Mouse (Mus musculus): ENCODE results near the gene Ipp. TPM values are rescaled to one million over a fixed set of nuclear protein-coding genes. Genes with fewer than 3 reads are reported as not detected.

The Ipp gene
- polyA plus RNA-seq (2015; fragmentation: Nextera tagmentation; extraction: Ambion mirVana), result 22.5 and 23.4 TPM in 2 replicates

GRCm38 (mm10) chr4:116507425-116508218, at the start of gene Ipp:
Gene Ipp (plus strand): TSS chr4:116507549.
- DNase-seq (ENCODE audit: low spot score), result peak; percentile 97

DNA sequence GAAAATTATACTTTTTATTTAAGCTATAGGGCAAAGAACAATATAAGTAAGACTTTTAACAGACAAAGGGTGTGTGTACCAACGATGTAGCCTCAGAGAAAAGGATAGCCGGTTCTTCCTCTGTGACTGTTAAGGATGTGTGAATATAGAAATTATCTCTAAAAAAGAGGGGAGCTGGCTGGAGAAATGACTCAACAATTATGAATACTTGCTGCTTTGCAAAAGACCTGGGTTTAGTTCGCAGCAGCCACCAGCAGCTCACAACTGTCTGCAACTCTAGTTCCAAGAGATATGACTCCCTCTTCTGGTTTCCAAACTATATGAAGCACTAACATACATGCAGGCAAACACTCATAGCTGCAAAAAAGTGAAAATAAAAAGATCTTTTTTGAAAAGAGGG, 45.4 kb upstream of the Ipp start:
- DNase-seq (ENCODE audit: low spot score), result no peak

DNA sequence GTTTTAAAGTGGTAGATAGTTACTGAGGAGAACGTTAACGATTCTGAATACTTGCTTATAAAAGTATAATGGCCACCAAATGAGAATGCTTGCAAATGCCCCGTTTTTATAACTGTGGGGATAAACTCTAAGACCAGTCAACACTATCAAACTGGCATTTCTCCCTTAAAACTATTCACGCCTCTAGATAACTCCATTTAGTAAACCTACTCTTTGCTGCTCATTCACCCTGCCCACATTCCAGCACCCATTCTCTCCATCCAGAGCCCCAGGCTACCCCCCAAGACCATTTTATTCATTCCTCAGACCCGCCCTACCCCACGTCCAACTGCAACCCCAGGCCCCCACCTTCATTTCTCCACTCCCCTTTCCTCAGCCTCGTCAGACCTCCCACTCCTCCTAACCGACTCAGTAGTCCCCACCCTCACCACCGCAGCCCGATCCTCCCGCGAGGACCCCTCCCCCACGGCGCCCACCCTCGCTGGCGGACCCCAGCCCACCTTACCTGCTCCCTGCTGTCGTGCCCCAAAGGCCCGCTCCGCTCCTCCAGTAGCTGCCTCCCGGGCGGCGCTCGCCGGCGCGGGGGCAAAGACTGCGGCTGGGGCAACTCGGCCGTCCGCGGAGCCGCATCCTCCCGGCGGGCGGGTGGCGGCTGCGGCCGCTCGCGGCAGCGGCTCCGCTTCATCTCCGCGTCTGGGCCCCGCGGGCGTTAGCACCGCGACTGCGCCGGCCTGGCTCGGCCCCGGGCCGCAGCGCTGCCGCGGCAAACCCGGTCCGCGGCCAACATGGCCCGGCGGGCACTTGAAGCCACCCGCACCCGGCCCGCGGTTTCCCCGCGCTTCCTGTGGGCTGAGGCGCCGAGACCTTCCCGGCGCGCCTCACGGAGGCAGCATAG, 43.9 kb upstream of the Ipp start:
- peak; percentile 43 for DNase-seq (ENCODE audit: low spot score)

DNA sequence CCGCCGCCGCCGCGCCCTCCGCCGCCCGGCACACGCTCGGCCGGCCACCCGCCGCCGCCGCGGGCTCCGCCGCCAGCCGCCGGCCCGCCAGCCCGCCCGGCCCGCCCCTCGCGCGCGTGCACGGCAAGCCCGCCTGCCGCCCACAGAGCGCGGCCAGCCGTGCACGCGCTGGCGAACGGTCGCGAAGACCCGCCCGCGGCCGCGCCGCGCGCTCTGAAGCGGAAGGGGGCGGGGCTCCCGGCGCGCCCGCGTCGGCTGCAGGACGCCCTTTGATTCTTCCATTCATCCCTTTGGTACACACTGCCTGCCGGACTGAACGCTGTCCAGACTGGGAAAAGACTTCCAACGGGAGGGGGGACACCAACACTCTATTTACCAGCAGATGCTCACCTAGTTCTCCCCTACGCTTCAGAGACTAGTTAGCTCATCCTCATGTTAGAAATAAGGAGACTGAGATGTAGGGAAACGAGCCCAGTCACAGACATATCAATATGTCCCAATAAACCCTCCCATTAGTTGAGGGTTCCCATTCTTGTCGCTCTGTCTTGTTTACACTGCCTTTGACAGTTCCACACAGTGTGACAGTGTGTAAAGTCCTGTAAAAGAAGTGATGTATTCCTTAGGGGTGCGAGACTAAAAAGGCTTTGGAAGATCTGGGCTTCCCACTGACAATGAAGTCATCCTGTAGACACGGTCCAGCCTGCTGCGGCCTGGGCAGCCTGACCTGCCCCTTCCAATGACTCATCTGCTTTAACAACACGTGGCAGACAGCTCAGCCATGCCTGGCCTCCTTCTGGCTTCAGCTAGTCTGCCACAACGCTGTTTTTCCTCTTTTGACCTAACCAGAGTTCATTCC, 43.0 kb upstream of the Ipp start, which contains the start of gene Mast2:
TSS of gene Mast2 (minus strand) at position 58 of the 856 bp plus-strand sequence.
- DNase-seq (ENCODE audit: low spot score), result peak; percentile 87

- no peak for DNase-seq (ENCODE audit: low spot score)
Observed at GRCm38 (mm10) chr4:116481322-116481721, 26.0 kb upstream of the Ipp start.

GRCm38 (mm10) chr4:116483476-116483875, 23.9 kb upstream of the Ipp start:
- DNase-seq (ENCODE audit: low spot score), result no peak

DNA sequence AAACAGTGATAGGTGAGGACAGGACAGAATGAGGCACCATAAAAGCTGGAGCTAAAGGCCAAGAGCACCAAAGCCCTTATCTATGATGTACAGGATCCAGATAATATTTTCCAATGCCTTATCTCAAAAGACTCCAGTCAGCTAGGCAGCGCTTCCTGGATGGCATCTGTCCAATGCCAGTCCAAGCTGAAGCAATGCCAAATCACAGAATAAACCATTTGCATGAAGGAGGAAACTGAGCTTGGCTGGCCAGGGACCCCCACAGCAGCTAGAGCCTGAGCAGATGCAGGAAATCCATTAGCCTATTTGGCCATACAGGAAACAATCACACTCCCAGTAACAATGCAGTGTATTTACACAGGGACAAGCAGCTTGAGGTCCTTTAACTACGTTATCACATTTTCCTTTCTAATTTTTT, 16.2 kb upstream of the Ipp start:
- no peak for DNase-seq (ENCODE audit: low spot score)

DNA sequence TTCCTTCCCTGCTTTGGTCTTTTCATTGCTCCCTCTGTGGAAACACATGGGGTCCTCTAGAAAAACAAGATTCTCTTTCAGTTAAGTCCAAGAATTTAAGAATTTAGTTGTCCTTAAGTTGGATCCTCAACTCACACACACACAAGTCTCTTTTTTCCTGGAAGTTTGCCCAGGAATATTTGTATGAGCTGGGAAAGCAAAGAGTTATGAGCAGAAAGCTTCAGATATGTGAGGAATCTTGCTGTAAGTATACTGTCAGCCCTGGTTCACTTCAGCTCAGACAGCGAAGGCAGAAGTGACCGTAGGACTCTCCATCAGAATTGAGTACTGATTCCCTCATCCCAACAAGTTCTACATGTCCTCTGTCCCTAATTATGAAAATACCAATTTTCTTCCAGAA, 15.5 kb upstream of the Ipp start:
- DNase-seq (ENCODE audit: low spot score), result no peak

DNA sequence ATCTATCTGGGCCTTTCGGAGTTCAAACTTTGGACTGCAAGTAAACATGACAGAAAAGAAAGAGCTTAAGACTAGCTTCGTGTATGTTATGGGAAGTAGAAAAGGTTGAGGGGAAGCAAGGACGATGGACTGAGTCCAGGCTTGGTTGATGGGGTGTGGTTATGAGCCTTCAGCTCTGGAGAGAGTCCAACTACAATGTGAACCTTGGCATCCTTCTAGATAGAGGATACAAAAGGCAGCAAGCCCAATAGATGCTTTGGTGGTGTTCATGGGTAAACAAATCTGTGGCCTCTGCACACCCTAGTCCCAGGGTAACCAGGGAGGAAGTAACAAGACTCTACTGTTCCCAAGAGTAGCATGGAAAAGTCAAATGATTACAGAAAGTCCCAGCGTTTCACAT, 14.9 kb upstream of the Ipp start:
- DNase-seq (ENCODE audit: low spot score), result no peak

DNA sequence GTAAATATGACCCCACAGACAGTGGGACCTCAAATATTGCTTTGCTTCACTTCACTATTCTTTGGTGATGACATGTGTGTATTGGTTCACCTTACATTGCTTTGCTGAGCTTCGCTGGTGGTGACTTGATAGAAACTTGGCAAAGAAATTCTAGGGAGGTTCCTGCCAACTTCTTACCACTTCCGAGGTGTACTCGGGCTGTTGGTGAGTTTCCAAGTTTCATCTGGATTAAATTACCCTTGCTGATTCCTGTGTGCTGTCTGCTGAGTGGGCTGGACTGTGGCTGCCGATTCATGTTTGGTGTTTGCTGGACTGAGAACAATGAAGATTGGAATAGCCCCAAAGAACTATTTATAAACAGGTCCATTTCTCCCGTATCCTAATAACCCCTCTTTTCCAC, 13.7 kb upstream of the Ipp start:
- no peak for DNase-seq (ENCODE audit: low spot score)

GRCm38 (mm10) chr4:116499978-116500377, 7.4 kb upstream of the Ipp start:
- no peak for DNase-seq (ENCODE audit: low spot score)

GRCm38 (mm10) chr4:116506886-116507424, 394 bp upstream of the Ipp start:
- DNase-seq (ENCODE audit: low spot score), result no peak

DNA sequence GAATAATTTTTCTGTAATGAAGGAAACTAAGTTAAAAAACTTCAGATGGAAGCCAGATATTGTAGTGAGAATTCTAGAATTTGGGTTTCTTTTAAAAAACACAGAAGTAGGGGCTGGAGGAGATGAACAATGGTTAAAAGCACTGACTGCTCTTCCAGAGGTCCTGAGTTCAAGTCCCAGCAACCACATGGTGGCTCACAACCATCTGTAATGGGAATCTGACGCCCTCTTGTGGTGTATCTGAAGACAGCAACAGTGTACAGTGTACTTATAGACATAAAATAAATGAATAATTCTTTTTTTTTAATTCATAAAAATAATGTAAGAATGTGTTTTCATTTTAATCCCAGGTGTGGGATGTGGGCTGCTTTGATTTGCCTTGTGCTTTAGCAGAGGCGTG, 23.8 kb downstream of the Ipp start:
- DNase-seq (ENCODE audit: low spot score), result no peak

DNA sequence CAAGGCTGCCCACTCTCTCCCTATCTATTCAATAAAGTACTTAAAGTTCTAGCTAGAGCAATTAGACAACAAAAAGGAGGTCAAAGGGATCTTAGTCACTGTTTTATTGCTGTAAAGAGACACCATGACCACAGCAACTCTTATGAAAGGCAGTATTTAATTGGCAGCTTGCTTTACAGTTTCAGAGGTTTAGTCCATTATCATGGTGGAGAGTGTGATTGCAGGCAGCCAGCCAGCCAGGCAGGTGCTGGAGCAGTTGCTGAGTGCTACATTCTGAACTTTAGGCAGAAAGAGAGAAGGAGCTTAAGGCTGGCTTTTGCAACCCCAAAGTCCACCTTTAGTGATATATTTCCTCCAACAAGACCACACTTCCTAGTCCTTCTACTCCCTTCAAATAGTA, 29.0 kb downstream of the Ipp start:
- no peak for DNase-seq (ENCODE audit: low spot score)

DNA sequence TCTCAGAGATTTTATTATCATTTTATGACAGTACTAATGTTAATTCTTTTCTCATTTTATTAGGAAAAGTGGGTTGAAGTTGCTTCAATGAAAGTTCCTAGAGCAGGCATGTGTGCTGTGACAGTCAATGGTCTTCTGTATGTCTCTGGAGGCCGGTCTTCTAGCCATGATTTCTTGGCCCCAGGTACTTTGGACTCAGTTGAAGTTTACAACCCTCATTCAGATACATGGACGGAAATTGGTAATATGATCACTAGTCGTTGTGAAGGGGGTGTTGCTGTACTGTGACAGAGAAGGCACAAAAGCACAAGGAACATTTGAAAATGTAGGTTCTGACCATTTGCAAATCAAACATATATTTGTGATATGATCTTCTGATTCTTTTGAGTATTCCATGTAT, 30.4 kb downstream of the Ipp start:
- no peak for DNase-seq (ENCODE audit: low spot score)

GRCm38 (mm10) chr4:116550432-116550831, 43.1 kb downstream of the Ipp start:
- DNase-seq (ENCODE audit: low spot score), result no peak

- DNase-seq (ENCODE audit: low spot score), result no peak
Observed at GRCm38 (mm10) chr4:116553035-116553434, 45.7 kb downstream of the Ipp start.

DNA sequence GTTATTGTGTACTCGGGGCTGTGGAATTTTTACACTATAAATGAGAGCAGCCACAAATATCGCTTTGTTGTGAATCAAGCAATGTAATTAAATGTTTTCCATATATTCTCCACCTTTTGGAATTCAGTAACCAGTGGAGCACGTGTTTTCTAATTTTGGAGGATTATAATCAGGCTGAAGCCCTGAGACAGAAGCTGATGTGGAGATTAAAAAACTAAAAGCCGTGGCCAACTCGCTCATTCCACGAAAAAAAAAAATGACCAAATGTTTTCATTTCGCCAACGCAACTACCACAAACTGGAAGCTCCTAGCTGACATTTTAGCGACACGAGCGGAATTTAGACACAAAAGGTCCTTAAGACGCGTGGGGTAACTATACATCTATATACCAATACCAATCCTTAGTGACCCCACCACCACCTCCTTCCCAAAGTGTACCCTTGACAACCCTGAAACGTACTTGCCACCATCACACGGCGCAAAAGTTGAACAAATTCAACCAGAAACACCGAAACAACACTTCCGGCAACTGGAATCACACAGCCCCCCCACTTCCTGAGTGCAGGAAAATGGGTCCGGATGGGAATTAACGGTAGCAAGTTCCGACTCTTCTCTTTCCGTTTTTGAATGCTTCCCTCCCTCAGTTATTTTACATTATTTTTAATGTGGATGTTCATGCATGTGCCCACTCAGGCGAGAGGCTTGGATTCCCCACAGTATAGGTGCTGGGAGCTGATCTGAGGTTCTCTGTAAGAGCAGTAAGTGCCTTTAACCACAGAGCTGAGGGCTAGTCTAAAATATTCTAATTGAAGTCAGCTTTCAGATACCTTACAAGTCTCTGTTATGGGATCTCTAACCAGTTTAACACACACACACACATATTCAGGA, 48.3 kb downstream of the Ipp start, which contains the start of gene Tmem69:
TSS of gene Tmem69 (minus strand) at position 524 of the 888 bp plus-strand sequence.
- DNase-seq (ENCODE audit: low spot score), result peak; percentile 69

DNA sequence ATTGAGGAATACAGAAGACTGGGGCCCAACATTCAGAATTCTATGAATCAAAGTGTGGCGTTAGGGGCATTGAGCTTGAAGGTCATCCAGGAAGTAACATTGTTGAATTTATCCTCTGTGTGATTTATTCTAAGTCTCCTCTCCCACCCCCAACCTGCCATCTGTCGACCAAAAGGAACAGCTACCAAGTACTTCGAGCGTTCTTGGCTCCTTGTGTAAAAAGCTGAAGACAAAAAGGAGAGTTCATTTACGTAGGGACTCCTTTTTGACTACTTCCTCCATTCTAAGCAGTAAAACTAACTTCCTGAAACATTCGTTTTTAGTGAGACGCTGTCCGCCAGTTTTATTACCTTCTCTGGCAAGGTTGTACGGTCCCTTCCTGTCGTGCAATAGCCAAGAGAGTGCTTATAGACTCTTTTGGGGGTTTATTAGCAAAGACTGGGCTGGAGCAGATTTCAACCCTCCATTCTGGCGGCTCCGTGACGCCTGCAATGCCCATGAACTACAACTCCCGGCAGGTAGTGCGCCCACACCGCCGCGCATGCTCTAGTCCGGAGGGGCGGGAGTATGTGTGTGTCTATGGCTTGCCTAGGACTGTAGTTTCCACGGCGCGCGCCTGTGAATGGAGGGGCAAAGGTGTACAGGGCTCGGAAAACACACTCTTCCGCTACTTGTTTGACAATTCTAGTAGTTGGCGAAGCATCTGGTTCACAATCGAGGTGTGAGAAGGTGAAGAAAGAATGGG, 49.4 kb downstream of the Ipp start:
- peak; percentile 95 for DNase-seq (ENCODE audit: low spot score)

All from thymus, postnatal 0 days (tissue).